Mouse (Mus musculus): ENCODE data around the gene Nek9.

Nek9 gene

DNA sequence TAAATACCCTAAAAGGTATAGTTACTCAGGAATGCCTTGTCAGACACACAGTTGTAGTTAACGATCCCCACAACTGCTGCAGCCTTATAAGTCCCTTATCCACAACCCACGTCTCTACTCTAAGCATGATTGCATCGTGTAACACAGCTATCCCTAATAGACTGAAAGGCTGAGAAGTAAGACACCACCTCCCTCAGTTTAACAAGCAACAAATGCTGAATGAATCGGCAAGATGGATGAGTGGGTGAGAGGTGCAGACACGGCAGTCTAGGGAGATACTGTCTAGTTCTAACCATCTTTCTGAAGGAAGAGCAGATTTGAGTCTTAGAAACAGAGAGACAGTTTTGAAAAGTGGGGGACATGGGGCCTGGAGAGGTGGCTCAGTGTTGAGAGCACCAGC, 76.0 kb downstream of the Nek9 start:
- DNase-seq (ENCODE audit: low spot score): no peak

GRCm38 (mm10) chr12:85262489-85262888, 76.7 kb downstream of the Nek9 start:
- no peak for DNase-seq (ENCODE audit: low spot score)

DNA sequence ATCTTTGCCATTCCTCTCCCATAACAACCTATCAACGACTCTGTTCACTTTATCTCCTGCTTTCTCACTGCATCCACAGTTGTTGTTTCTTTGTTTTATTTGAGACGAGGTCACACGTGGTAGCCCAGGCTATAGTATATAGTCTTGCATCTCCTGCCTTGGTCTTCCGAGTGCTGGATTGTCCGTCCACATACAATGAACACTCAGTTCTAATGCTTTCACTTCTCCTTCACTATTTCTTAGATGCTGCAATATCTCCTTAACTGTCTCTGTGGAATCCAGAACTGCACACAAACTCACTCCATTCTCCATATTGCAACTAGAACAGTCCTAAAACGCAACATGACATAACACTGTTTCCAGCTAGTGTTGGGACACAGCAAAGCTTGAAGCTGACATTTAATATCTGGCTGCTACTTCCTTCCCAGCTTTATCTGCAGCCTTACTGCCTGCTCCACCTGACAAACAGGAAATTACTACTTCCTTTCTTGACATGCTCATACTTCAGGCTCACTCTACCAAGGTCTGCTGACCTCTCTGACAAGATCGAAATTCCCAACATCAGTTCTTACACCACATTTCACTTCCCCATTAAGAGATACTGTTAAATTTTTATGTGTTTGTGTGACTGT, 82.0 kb downstream of the Nek9 start:
- no peak for DNase-seq (ENCODE audit: low spot score)

DNA sequence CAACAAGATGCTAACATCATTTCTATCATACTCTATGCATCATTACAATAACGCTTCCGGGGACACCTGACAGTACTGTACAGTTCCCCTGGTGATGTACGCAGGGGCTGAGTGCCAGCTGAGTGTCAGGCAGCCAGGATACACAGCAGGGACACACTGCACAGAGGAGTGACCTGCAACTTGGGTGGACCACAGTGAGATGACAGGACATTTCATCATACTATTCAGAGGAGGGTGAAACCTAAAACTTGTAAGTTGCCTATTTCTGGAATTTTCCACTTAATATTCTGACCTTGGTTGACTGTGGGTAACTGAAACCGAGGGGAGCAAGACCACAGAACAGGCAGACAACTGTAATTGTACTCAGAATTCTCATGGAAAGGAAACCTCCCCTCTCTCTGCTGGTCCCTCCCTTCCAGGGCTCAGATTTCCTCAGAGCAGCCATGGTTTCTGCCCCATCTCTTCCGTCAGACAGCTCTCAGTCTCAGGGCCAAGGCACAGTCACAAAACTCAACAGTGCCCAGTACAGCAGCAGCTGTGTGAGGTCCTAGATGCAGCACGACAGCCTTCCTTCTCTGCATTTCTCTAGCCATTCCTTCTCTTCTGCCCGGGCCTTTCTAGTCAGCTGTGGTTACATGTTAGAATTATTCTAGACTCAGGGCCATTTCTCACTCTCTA, 82.9 kb downstream of the Nek9 start:
- no peak for DNase-seq (ENCODE audit: low spot score)

- DNase-seq (ENCODE audit: low spot score): no peak
These were observed 87.1 kb downstream of the Nek9 start for GRCm38 (mm10) chr12:85252083-85252482.
